In genomic region chr10:77127926-77128325, GRCm38 (mm10) we compare ENCODE assay signal across 9 mouse cellular contexts. TPM values are rescaled to one million over a fixed set of nuclear protein-coding genes. Genes with fewer than 3 reads are reported as not detected.
DNase-seq lines count a peak whose midpoint lies in the region; ATAC-seq and TF ChIP-seq lines count a peak whose summit lies in the region.
"Had no signal": no experiment of that assay in that cellular context is flagged by ENCODE, and none has a peak within 500 bp of the region (broad histone marks: within the 10 kb centered on the region; RNA-seq: fewer than 3 reads in every experiment).

No protein-coding gene starts in this region.

- TF ChIP-seq EP300 in stomach, postnatal 0 days (optimal IDR thresholded peaks at IDR 0.05): no peak

- no peak for ATAC-seq in midbrain, postnatal 0 days (ENCODE audit: low FRiP score)
- no peak for ATAC-seq in midbrain, embryonic 14.5 days (ENCODE audit: low FRiP score, low TSS enrichment)
- peak; percentile 83 for ATAC-seq in kidney, postnatal 0 days (replicated peaks; ENCODE audit: low FRiP score, low read depth)
- ATAC-seq in stomach, postnatal 0 days (ENCODE audit: low FRiP score, low TSS enrichment): no peak

- no peak overlapping the region for H3K9ac ChIP-seq in midbrain, postnatal 0 days (replicated peaks; ENCODE audit: low read length, poor library complexity, severe bottlenecking)
- no peak overlapping the region for H3K9ac ChIP-seq in midbrain, embryonic 14.5 days (replicated peaks; ENCODE audit: low read length)
- H3K9ac ChIP-seq in kidney, postnatal 0 days (ENCODE audit: low read depth, low read length): no peak overlapping the region
- H3K9ac ChIP-seq in stomach, postnatal 0 days (ENCODE audit: low read length): no peak overlapping the region
- H3K9ac ChIP-seq: neural tube, embryonic 13.5 days had no signal

- H3K4me3 ChIP-seq in midbrain, postnatal 0 days (ENCODE audit: low read depth, low read length): no peak overlapping the region
- H3K4me3 ChIP-seq in midbrain, embryonic 14.5 days (replicated peaks; ENCODE audit: low read depth, low read length): no peak overlapping the region
- no peak overlapping the region for H3K4me3 ChIP-seq in kidney, postnatal 0 days (replicated peaks; ENCODE audit: low read depth, low read length)
- H3K4me3 ChIP-seq in stomach, postnatal 0 days (ENCODE audit: low read depth, low read length): no peak overlapping the region
- H3K4me3 ChIP-seq: neural tube, embryonic 13.5 days had no signal

- no peaks in the 10 kb centered on the region for H3K9me3 ChIP-seq in midbrain, postnatal 0 days (ENCODE audit: low read length)
- no peaks in the 10 kb centered on the region for H3K9me3 ChIP-seq in midbrain, embryonic 14.5 days (ENCODE audit: control insufficient read depth, low read length)
- no peaks in the 10 kb centered on the region for H3K9me3 ChIP-seq in kidney, postnatal 0 days (replicated peaks; ENCODE audit: low read length)
- H3K9me3 ChIP-seq in stomach, postnatal 0 days (ENCODE audit: control insufficient read depth, low read length): no peaks in the 10 kb centered on the region
- H3K9me3 ChIP-seq: neural tube, embryonic 13.5 days had no signal

- peak; percentile 51 for TF ChIP-seq CTCF in midbrain, postnatal 0 days (IDR thresholded peaks at IDR 0.05)
- TF ChIP-seq CTCF in kidney, postnatal 0 days (IDR thresholded peaks at IDR 0.05; ENCODE audit: low read depth): peak; percentile 81
- peak; percentile 63 for TF ChIP-seq CTCF in stomach, postnatal 0 days (IDR thresholded peaks at IDR 0.05; ENCODE audit: low read depth)

- H3K4me2 ChIP-seq in midbrain, postnatal 0 days (ENCODE audit: low read depth, low read length, poor library complexity, severe bottlenecking): no peak overlapping the region
- H3K4me2 ChIP-seq in midbrain, embryonic 14.5 days (ENCODE audit: low read length): no peak overlapping the region
- no peak overlapping the region for H3K4me2 ChIP-seq in kidney, postnatal 0 days (ENCODE audit: low read length)
- no peak overlapping the region for H3K4me2 ChIP-seq in stomach, postnatal 0 days (replicated peaks; ENCODE audit: low read depth)
- H3K4me2 ChIP-seq: neural tube, embryonic 13.5 days had no signal

- no peaks in the 10 kb centered on the region; the same call in 1 of the 2 replicates for H3K4me1 ChIP-seq in midbrain, postnatal 0 days (ENCODE audit: insufficient read depth, low read length)
- H3K4me1 ChIP-seq in midbrain, embryonic 14.5 days (ENCODE audit: control insufficient read depth, insufficient read depth, low read length): peaks cover 10% of the 10 kb centered on the region; the same call in 1 of the 2 replicates
- peaks cover 28% of the 10 kb centered on the region for H3K4me1 ChIP-seq in kidney, postnatal 0 days (replicated peaks; ENCODE audit: insufficient read depth, low read length)
- H3K4me1 ChIP-seq in stomach, postnatal 0 days (replicated peaks; ENCODE audit: control insufficient read depth, insufficient read depth): no peaks in the 10 kb centered on the region; the same call in 1 of the 2 replicates

- H3K27ac ChIP-seq in midbrain, postnatal 0 days (ENCODE audit: low read depth, low read length): no peak overlapping the region
- no peak overlapping the region for H3K27ac ChIP-seq in midbrain, embryonic 14.5 days (replicated peaks; ENCODE audit: low read depth, low read length)
- H3K27ac ChIP-seq in kidney, postnatal 0 days: peak overlapping the region; percentile 51; the same call in 1 of the 2 replicates
- no peak overlapping the region for H3K27ac ChIP-seq in stomach, postnatal 0 days (replicated peaks)
- H3K27ac ChIP-seq: neural tube, embryonic 13.5 days had no signal

- DNase-seq in embryo, embryonic 10 days (ENCODE audit: low spot score): peak; percentile 73
- no peak for DNase-seq in embryo, embryonic 10.5 days (ENCODE audit: low spot score)
- no peak for DNase-seq in midbrain, postnatal 0 days (ENCODE audit: low spot score)
- DNase-seq in midbrain, embryonic 14.5 days: no peak
- peak; percentile 72 for DNase-seq in kidney, postnatal 0 days (ENCODE audit: low spot score)
- no peak for DNase-seq in stomach, postnatal 0 days (ENCODE audit: low spot score)
- no peak for DNase-seq in c-Kit-positive CD71-positive TER-119-positive erythroid progenitor cells, embryonic 14.5 days (ENCODE audit: low spot score)
- DNase-seq in right cerebral cortex, adult 18-20 months: no peak

- WGBS in midbrain, postnatal 0 days: 59% methylated on average over 2 of the region's 2 CpGs
- WGBS in midbrain, embryonic 14.5 days: 71% methylated on average over 2 of the region's 2 CpGs
- WGBS in kidney, postnatal 0 days: 41% methylated on average over 2 of the region's 2 CpGs
- WGBS in stomach, postnatal 0 days: 69% methylated on average over 2 of the region's 2 CpGs

- H3K36me3 ChIP-seq in midbrain, postnatal 0 days (ENCODE audit: insufficient read depth, low read length): no peaks in the 10 kb centered on the region
- H3K36me3 ChIP-seq in midbrain, embryonic 14.5 days (ENCODE audit: control insufficient read depth, insufficient read depth, low read length): no peaks in the 10 kb centered on the region
- H3K36me3 ChIP-seq in kidney, postnatal 0 days (ENCODE audit: insufficient read depth, low read length): no peaks in the 10 kb centered on the region
- no peaks in the 10 kb centered on the region for H3K36me3 ChIP-seq in stomach, postnatal 0 days (ENCODE audit: control insufficient read depth, insufficient read depth, low read length)
- H3K36me3 ChIP-seq: neural tube, embryonic 13.5 days had no signal

- no peaks in the 10 kb centered on the region for H3K27me3 ChIP-seq in midbrain, postnatal 0 days (ENCODE audit: insufficient read depth, low read length)
- H3K27me3 ChIP-seq in midbrain, embryonic 14.5 days (ENCODE audit: control insufficient read depth, insufficient read depth, low read length): no peaks in the 10 kb centered on the region
- H3K27me3 ChIP-seq in kidney, postnatal 0 days (ENCODE audit: insufficient read depth, low read length): no peaks in the 10 kb centered on the region
- no peaks in the 10 kb centered on the region for H3K27me3 ChIP-seq in stomach, postnatal 0 days (ENCODE audit: control insufficient read depth, insufficient read depth, low read length)
- H3K27me3 ChIP-seq: neural tube, embryonic 13.5 days had no signal

RNA-seq across cellular contexts. Expression of gene Col18a1, which starts 38.4 kb away (rescaled TPM):
- 27.7 and 30.3 TPM in 2 replicates for total RNA-seq in midbrain, postnatal 0 days (2014; rRNA removed)
- 14.6 and 15.4 TPM in 2 replicates for polyA plus RNA-seq in midbrain, postnatal 0 days (2015; fragmentation: Nextera tagmentation; extraction: Ambion mirVana)
- 8.5 and 33.0 TPM in 2 replicates for polyA plus RNA-seq in midbrain, embryonic 14.5 days (2014; fragmentation: Nextera tagmentation; extraction: Ambion mirVana)
- 178 and 197 TPM in 2 replicates for polyA plus RNA-seq in kidney, postnatal 0 days (2015; fragmentation: Nextera tagmentation; extraction: Ambion mirVana)
- polyA plus RNA-seq in stomach, postnatal 0 days (2015; fragmentation: Nextera tagmentation; extraction: Ambion mirVana): 26.3 and 26.6 TPM in 2 replicates

Comparison
In these comparisons a context has a peak if more than half of its experiments do, and no peak if none do; other contexts are left out.
1. DNase-seq: peak in embryo, embryonic 10 days (single experiment) and kidney, postnatal 0 days (single experiment); none in embryo, embryonic 10.5 days (single experiment), midbrain, postnatal 0 days (single experiment), midbrain, embryonic 14.5 days (single experiment), stomach, postnatal 0 days (single experiment), c-Kit-positive CD71-positive TER-119-positive erythroid progenitor cells, embryonic 14.5 days (single experiment) and right cerebral cortex, adult 18-20 months (single experiment).
2. Peak in every context shown above with its lines, with median percentiles within 50 percentile points of each other: CTCF ChIP-seq.